Mouse (Mus musculus): ENCODE measurements around the gene Trim40.

Trim40 gene

GRCm38 (mm10) chr17:36890073-36890903 lies at the start of gene Trim40:
Gene Trim40, minus strand, starts transcription at chr17:36890123.
- no peak for DNase-seq

GRCm38 (mm10) chr17:36938056-36938455 lies 48.1 kb upstream of the Trim40 start:
- no peak for DNase-seq

GRCm38 (mm10) chr17:36931806-36932205 lies 41.9 kb upstream of the Trim40 start:
- peak; percentile 67 for DNase-seq

- DNase-seq, result no peak
Measured at GRCm38 (mm10) chr17:36931130-36931529, 41.2 kb upstream of the Trim40 start.

- DNase-seq, result peak; percentile 28
Measured at GRCm38 (mm10) chr17:36930233-36930632, 40.3 kb upstream of the Trim40 start.

GRCm38 (mm10) chr17:36929236-36929932 lies 39.5 kb upstream of the Trim40 start:
- no peak for DNase-seq

- no peak for DNase-seq
Measured at GRCm38 (mm10) chr17:36927496-36928120, 37.7 kb upstream of the Trim40 start.

- DNase-seq, result no peak
Measured at GRCm38 (mm10) chr17:36923491-36923890, 33.6 kb upstream of the Trim40 start.

GRCm38 (mm10) chr17:36922715-36923114 lies 32.8 kb upstream of the Trim40 start:
- no peak for DNase-seq

GRCm38 (mm10) chr17:36920239-36920638 lies 30.3 kb upstream of the Trim40 start:
- DNase-seq, result peak; percentile 21

- DNase-seq, result peak; percentile 68
Measured at GRCm38 (mm10) chr17:36915076-36915475, 25.2 kb upstream of the Trim40 start.

GRCm38 (mm10) chr17:36914108-36914507 lies 24.2 kb upstream of the Trim40 start:
- peak; percentile 85 for DNase-seq

GRCm38 (mm10) chr17:36912031-36912430 lies 22.1 kb upstream of the Trim40 start:
- no peak for DNase-seq

GRCm38 (mm10) chr17:36909802-36910201 lies 19.9 kb upstream of the Trim40 start:
- DNase-seq, result no peak

- no peak for DNase-seq
Measured at GRCm38 (mm10) chr17:36908235-36908634, 18.3 kb upstream of the Trim40 start.

- DNase-seq, result no peak
Measured at GRCm38 (mm10) chr17:36903651-36904050, 13.7 kb upstream of the Trim40 start.

- DNase-seq, result peak; percentile 6
Measured at GRCm38 (mm10) chr17:36900691-36901090, 10.8 kb upstream of the Trim40 start.

- DNase-seq, result no peak
Measured at GRCm38 (mm10) chr17:36900001-36900400, 10.1 kb upstream of the Trim40 start.

- DNase-seq, result no peak
Measured at GRCm38 (mm10) chr17:36899376-36899775, 9.5 kb upstream of the Trim40 start.

GRCm38 (mm10) chr17:36897552-36898205 lies 7.8 kb upstream of the Trim40 start, which contains the start of gene Trim31:
Gene Trim31, plus strand, starts transcription at chr17:36898118.
- no peak for DNase-seq

- no peak for DNase-seq
Measured at GRCm38 (mm10) chr17:36897065-36897464, 7.1 kb upstream of the Trim40 start.

GRCm38 (mm10) chr17:36896583-36896982 lies 6.7 kb upstream of the Trim40 start:
- peak; percentile 63 for DNase-seq

GRCm38 (mm10) chr17:36893387-36893786 lies 3.5 kb upstream of the Trim40 start:
- no peak for DNase-seq
